Mouse (Mus musculus) cerebral cortex, adult 2 months (tissue): Measurements from ENCODE around the gene Sgf29.

Experiments
- WGBS: fragments of 180-500 bp; shearing (Covaris S2); methylation state at CpG from one replicate; pipeline ENCODE4 v1.1.7; 2018; 5-methylcytosine and 5-hydroxymethylcytosine counted together

Sgf29 gene

DNA sequence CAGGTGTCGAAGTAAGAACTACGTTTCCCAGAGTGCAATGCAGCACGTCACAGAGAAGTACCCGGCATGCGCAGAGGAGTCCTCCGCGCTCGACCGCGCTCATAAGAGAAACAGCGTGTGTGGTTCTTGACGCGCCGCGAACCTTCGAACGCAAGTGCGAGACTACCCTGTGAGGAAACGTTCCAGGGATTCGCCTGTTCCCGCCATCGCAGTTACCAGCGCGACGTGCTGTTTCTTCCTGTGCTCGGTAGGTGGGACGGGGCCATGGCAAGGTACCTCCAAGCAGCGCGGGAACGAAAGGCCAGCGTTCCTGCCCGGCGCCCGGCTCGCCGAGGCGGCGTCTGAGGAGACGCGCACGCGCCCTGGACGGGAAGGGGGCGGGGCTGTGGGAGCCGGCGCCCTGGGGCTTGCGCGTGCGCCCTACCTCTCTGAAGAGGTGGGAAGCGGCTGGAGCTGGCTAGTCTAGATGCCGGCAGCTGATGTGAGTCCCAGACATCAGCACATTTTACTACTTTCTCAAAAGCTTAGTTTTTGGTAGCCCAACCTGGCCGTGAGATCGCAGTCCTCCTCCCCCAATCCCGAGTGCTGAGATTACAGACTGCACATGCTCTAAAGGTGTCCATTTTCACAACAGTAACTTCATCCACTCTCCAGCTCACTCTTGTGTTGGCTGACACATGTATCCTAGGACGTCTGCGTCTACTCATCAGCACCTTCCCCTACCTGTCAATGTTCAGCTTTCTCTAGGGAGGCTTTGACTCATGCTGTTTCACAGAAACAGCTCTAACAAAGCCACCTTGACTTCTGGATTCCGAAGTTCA lies at the start of gene Sgf29:
Gene Sgf29 (plus strand): TSS at position 79 of the 821 bp plus-strand sequence.
- WGBS: under 1% methylated on average over 57 of the region's 57 CpGs

GRCm38 (mm10) chr7:126601896-126602295 lies 47.2 kb upstream of the Sgf29 start:
- 35% methylated on average over 5 of the region's 5 CpGs for WGBS

DNA sequence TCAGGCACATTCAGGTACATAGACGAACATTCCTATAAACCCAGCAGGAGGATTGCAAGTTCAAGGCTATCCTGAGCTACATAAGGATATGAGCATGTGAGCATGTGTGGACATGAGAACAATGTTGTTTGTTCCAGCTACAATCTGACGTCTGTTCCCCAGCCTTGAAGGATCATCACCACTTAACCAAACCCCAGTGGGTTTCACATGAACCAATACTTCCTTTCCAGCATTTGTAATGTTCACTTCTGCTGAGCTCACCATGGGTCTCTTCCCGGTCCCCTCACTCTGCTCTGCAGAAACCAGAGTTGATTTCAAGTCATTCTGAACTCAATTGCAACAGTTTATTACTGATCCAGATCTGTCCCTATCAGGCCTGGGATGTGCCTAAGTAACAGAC lies 46.5 kb upstream of the Sgf29 start:
- 85% methylated on average over 3 of the region's 3 CpGs for WGBS

DNA sequence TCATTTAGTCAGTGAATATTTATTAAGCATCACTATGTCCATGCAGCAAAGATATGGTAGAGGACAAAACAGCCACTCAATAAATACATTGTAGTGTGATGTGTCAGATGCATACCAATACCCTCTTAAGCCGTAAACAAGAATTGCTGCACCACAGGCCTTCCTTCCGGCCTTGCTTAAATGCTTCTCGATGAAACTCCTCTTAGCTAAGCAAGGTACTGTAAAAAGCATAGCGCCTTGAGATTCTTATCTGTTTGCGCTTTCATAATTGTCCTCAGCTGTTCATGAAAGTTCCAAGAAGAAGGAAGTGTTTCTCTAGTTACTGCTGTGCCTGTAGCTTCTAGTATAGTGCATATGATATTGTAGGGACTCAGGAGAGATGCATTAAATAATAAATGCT lies 42.5 kb upstream of the Sgf29 start:
- WGBS: 75% methylated on average over 5 of the region's 5 CpGs

DNA sequence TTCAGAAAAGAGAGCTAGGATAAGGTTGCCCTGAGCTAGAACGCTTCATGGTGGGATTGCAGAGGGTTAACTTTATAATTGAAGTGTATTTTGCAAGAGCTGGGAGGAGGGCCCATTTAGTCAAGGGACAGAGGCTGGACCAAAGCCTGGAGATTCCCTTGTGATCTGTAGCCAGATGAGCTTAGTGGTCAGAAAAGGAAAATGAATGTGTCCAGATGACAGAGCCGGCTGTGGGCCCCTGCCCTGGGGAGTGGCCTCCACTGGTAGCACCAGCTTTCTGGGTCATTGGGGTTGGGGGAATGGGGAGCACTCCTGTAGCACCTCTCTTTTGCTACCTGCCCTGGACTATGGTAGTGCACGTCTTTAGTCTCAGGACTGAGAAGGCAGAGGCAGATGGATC lies 42.0 kb upstream of the Sgf29 start:
- WGBS: 61% methylated on average over 3 of the region's 3 CpGs

DNA sequence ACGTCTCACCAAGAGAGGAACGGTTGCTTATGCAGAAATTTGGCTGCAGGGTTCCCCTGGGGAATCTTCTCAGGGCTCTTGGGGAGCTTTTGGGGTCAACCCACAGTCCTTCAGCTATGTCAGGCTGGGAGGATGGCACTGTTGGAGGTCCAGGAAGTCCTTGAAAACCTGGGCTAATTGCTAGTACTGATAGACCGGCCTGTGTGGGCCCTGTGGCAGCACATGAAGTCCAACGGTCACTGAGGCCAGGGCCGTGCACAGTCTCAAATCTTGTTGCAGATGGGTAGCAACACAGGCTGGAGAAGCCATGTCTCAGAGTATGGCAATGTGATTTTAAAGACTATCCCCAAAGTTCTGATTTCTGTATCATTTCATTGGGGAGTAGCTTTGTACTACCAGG lies 41.3 kb upstream of the Sgf29 start:
- WGBS: 94% methylated on average over 5 of the region's 5 CpGs

GRCm38 (mm10) chr7:126612736-126613135 lies 36.4 kb upstream of the Sgf29 start:
- WGBS: 83% methylated on average over 3 of the region's 3 CpGs

DNA sequence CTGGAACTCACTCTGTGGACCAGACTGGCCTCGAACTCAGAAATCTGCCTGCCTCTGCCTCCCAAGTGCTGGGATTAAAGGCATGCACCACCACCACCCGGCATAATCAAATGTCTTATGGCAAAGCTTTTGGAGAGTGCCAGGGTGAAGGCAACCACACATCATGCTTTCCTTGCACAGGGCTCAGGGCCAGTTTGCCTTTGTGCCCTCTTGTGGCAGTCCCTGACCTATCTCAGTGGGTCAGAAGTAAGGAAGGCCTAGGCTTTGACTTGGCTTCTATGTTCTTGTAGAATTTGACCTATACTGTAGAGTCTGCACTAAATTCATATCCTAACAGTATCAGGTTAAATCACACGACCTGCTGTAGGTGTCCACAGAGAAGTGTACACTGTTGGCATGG lies 32.4 kb upstream of the Sgf29 start:
- whole genome bisulfite sequencing: 66% methylated on average over 3 of the region's 3 CpGs

DNA sequence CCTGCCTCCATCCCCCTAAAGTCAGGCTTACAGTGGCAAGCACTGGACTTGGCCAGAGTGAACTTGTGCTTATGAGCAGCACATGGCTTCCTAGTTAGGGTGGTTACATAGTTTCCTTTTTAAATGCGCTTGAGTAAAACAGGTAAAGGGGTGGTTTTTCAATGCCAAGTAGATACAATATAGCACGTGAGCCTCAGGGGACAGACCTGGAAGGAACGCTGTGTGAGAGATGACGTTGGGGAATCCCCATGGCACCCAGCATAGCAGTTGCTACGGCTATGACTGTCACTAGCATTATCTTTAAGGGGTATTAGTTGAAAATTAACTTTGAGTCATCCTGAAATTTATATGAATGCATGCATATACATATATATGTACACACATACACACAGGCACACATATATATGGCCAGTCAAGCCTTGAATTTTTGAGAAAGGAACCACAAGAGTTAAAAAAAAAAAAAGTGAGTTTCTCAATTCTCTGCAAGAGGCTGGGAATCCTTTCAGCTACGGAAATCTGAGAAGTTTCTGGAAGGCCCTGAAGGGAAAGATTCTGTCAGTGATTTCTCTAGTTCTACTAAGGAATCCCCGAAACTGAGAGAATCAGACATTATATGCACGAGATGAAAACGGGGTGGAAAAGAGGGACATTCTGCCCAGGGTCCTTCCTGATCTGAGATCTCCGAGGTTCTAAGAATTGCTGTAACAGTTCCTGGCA lies 29.4 kb upstream of the Sgf29 start:
- 82% methylated on average over 10 of the region's 10 CpGs for WGBS

GRCm38 (mm10) chr7:126621452-126622359 lies 27.4 kb upstream of the Sgf29 start:
- 89% methylated on average over 9 of the region's 9 CpGs for WGBS

DNA sequence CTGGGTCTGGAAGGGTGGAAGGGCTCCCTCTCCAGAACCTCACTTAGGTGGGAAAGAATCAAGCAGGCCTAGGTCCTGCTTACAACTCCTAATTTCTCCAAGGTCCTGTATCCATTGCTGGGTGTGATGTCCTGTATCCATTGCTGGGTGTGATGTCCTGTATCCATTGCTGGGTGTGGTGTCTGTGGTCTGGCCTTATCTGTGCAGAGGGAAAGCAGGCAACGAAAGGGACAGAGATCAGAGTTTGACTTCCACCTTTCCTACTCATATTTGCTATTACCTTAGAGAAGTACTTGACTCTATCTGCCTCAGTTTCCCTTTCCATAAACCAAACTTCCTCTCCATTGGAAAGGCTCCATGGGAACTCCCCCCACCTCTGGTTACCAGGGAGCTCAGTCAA lies 25.7 kb upstream of the Sgf29 start:
- WGBS: 90% methylated on average over 1 of the region's 1 CpGs

GRCm38 (mm10) chr7:126624774-126625173 lies 24.3 kb upstream of the Sgf29 start:
- 75% methylated on average over 16 of the region's 16 CpGs for WGBS

GRCm38 (mm10) chr7:126625369-126625768 lies 23.7 kb upstream of the Sgf29 start:
- WGBS: 39% methylated on average over 6 of the region's 6 CpGs

- 93% methylated on average over 3 of the region's 3 CpGs for WGBS
Measured at GRCm38 (mm10) chr7:126625807-126626600, 23.1 kb upstream of the Sgf29 start.

DNA sequence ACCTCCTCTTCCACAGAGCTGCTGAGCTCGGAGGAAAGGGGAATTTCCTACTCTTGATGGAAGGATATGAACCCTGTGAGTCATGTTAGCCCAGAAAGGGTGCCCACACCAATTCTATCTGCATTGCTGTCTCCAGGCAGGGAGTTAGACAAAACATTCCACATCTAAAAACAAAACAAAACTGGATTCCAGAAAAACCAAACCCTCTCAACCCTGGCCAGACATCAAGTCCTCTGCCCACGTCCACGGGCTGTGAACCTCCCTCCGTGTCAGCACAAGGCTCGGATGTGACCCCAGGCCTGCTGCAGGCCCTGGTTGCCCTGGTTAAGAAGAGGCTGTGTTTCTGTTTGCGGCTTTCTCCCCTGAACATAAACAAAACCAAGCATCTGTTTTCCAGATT lies 21.0 kb upstream of the Sgf29 start:
- WGBS: 65% methylated on average over 6 of the region's 6 CpGs

GRCm38 (mm10) chr7:126629915-126630314 lies 19.2 kb upstream of the Sgf29 start:
- WGBS: 50% methylated on average over 3 of the region's 3 CpGs

GRCm38 (mm10) chr7:126630824-126631518 lies 18.1 kb upstream of the Sgf29 start, which contains the start of gene Nupr1:
Nupr1 (minus strand) TSS chr7:126630861.
- 97% methylated on average over 4 of the region's 4 CpGs for WGBS

GRCm38 (mm10) chr7:126632478-126632877 lies 16.6 kb upstream of the Sgf29 start:
- WGBS: 95% methylated on average over 2 of the region's 2 CpGs

GRCm38 (mm10) chr7:126636733-126637520 lies 12.2 kb upstream of the Sgf29 start:
- WGBS: 32% methylated on average over 4 of the region's 4 CpGs
